Mouse (Mus musculus): ENCODE data around the gene Calhm5. TPM values are rescaled to one million over a fixed set of nuclear protein-coding genes. Genes with fewer than 3 reads are reported as not detected.

Calhm5 gene
- polyA plus RNA-seq, 1 experiment from 2014 or later = 2.4 TPM

- Histone ChIP-seq H3K36me3 (ENCODE audit: control insufficient read depth, insufficient read depth, low read length) (no peaks in the 10 kb centered on the region), H3K27ac (replicated peaks) (no peak overlapping the region)
- WGBS = 62% methylated on average over 4 of the region's 4 CpGs
Observed at GRCm38 (mm10) chr10:34111964-34112738, 15.8 kb upstream of the Calhm5 start.

GRCm38 (mm10) chr10:34110863-34111465, 14.6 kb upstream of the Calhm5 start:
- H3K4me3 ChIP-seq (ENCODE audit: low read depth, low read length) = no peak overlapping the region
- DNase-seq (ENCODE audit: low spot score) (no peak), ATAC-seq (ENCODE audit: low FRiP score, low TSS enrichment) (no peak)
- H3K27me3 ChIP-seq (ENCODE audit: control insufficient read depth, insufficient read depth, low read length) = no peaks in the 10 kb centered on the region
- H3K36me3 ChIP-seq (ENCODE audit: control insufficient read depth, insufficient read depth, low read length) = no peaks in the 10 kb centered on the region
- H3K9me3 ChIP-seq (ENCODE audit: control insufficient read depth, low read length) = no peaks in the 10 kb centered on the region
- H3K27ac ChIP-seq (replicated peaks) = no peak overlapping the region
- WGBS = 81% methylated on average over 13 of the region's 13 CpGs
- H3K4me2 ChIP-seq (replicated peaks; ENCODE audit: low read depth) = no peak overlapping the region
- no peaks in the 10 kb centered on the region for H3K4me1 ChIP-seq (replicated peaks; ENCODE audit: control insufficient read depth, insufficient read depth)
- no peak for TF ChIP-seq CTCF (IDR thresholded peaks at IDR 0.05; ENCODE audit: low read depth)
- TF ChIP-seq EP300 (optimal IDR thresholded peaks at IDR 0.05) = no peak
- no peak overlapping the region for H3K9ac ChIP-seq (ENCODE audit: low read length)

More at GRCm38 (mm10) chr10:34111964-34112738, 15.8 kb upstream of the Calhm5 start:
- Histone ChIP-seq H3K9ac (ENCODE audit: low read length) (no peak overlapping the region), H3K27me3 (ENCODE audit: control insufficient read depth, insufficient read depth, low read length) (no peaks in the 10 kb centered on the region), H3K4me3 (ENCODE audit: low read depth, low read length) (no peak overlapping the region), H3K9me3 (ENCODE audit: control insufficient read depth, low read length) (no peaks in the 10 kb centered on the region), H3K4me1 (replicated peaks; ENCODE audit: control insufficient read depth, insufficient read depth) (no peaks in the 10 kb centered on the region), H3K4me2 (replicated peaks; ENCODE audit: low read depth) (no peak overlapping the region)
- no peak for ATAC-seq (ENCODE audit: low FRiP score, low TSS enrichment)
- TF ChIP-seq CTCF (IDR thresholded peaks at IDR 0.05; ENCODE audit: low read depth) (no peak), EP300 (optimal IDR thresholded peaks at IDR 0.05) (no peak)
- no peak for DNase-seq (ENCODE audit: low spot score)

- Histone ChIP-seq H3K4me2 (replicated peaks; ENCODE audit: low read depth) (peak overlapping the region; percentile 52), H3K9ac (ENCODE audit: low read length) (peak overlapping the region; percentile 55), H3K27ac (replicated peaks) (peak overlapping the region; percentile 69; the same call in 1 of the 2 replicates), H3K4me3 (ENCODE audit: low read depth, low read length) (peak overlapping the region; percentile 33), H3K4me1 (replicated peaks; ENCODE audit: control insufficient read depth, insufficient read depth) (no peaks in the 10 kb centered on the region), H3K36me3 (ENCODE audit: control insufficient read depth, insufficient read depth, low read length) (no peaks in the 10 kb centered on the region), H3K27me3 (ENCODE audit: control insufficient read depth, insufficient read depth, low read length) (no peaks in the 10 kb centered on the region), H3K9me3 (ENCODE audit: control insufficient read depth, low read length) (no peaks in the 10 kb centered on the region)
- WGBS = 52% methylated on average over 12 of the region's 12 CpGs
- DNase-seq (ENCODE audit: low spot score) (no peak), ATAC-seq (ENCODE audit: low FRiP score, low TSS enrichment) (no peak)
- TF ChIP-seq CTCF (IDR thresholded peaks at IDR 0.05; ENCODE audit: low read depth) (no peak), EP300 (optimal IDR thresholded peaks at IDR 0.05) (no peak)
Observed at GRCm38 (mm10) chr10:34095964-34096363, 355 bp downstream of the Calhm5 start.

GRCm38 (mm10) chr10:34095147-34095546, 1.2 kb downstream of the Calhm5 start:
- H3K9me3 ChIP-seq (ENCODE audit: control insufficient read depth, low read length) = no peaks in the 10 kb centered on the region
- DNase-seq (ENCODE audit: low spot score) = no peak
- WGBS = 72% methylated on average over 2 of the region's 2 CpGs
- TF ChIP-seq EP300 (optimal IDR thresholded peaks at IDR 0.05) (no peak), CTCF (IDR thresholded peaks at IDR 0.05; ENCODE audit: low read depth) (no peak)
- peak overlapping the region; percentile 52 for H3K4me2 ChIP-seq (replicated peaks; ENCODE audit: low read depth)
- no peaks in the 10 kb centered on the region for H3K4me1 ChIP-seq (replicated peaks; ENCODE audit: control insufficient read depth, insufficient read depth)
- H3K9ac ChIP-seq (ENCODE audit: low read length) = no peak overlapping the region
- H3K4me3 ChIP-seq (ENCODE audit: low read depth, low read length) = no peak overlapping the region
- no peaks in the 10 kb centered on the region for H3K36me3 ChIP-seq (ENCODE audit: control insufficient read depth, insufficient read depth, low read length)
- H3K27ac ChIP-seq (replicated peaks) = no peak overlapping the region
- no peaks in the 10 kb centered on the region for H3K27me3 ChIP-seq (ENCODE audit: control insufficient read depth, insufficient read depth, low read length)
- ATAC-seq (ENCODE audit: low FRiP score, low TSS enrichment) = no peak

GRCm38 (mm10) chr10:34091888-34092287, 4.4 kb downstream of the Calhm5 start:
- no peaks in the 10 kb centered on the region for H3K27me3 ChIP-seq (ENCODE audit: control insufficient read depth, insufficient read depth, low read length)
- H3K9me3 ChIP-seq (ENCODE audit: control insufficient read depth, low read length) = no peaks in the 10 kb centered on the region
- DNase-seq (ENCODE audit: low spot score) = no peak
- no peak overlapping the region for H3K9ac ChIP-seq (ENCODE audit: low read length)
- no peaks in the 10 kb centered on the region for H3K36me3 ChIP-seq (ENCODE audit: control insufficient read depth, insufficient read depth, low read length)
- H3K4me3 ChIP-seq (ENCODE audit: low read depth, low read length) = no peak overlapping the region
- no peak overlapping the region for H3K27ac ChIP-seq (replicated peaks)
- no peak for TF ChIP-seq CTCF (IDR thresholded peaks at IDR 0.05; ENCODE audit: low read depth)
- TF ChIP-seq EP300 (optimal IDR thresholded peaks at IDR 0.05) = no peak
- no peaks in the 10 kb centered on the region for H3K4me1 ChIP-seq (replicated peaks; ENCODE audit: control insufficient read depth, insufficient read depth)
- H3K4me2 ChIP-seq (replicated peaks; ENCODE audit: low read depth) = no peak overlapping the region
- no peak for ATAC-seq (ENCODE audit: low FRiP score, low TSS enrichment)
- WGBS = 64% methylated on average over 5 of the region's 5 CpGs

GRCm38 (mm10) chr10:34090481-34090880, 5.8 kb downstream of the Calhm5 start:
- Histone ChIP-seq H3K27ac (replicated peaks) (no peak overlapping the region), H3K9ac (ENCODE audit: low read length) (no peak overlapping the region), H3K27me3 (ENCODE audit: control insufficient read depth, insufficient read depth, low read length) (no peaks in the 10 kb centered on the region), H3K9me3 (ENCODE audit: control insufficient read depth, low read length) (no peaks in the 10 kb centered on the region), H3K36me3 (ENCODE audit: control insufficient read depth, insufficient read depth, low read length) (no peaks in the 10 kb centered on the region), H3K4me3 (ENCODE audit: low read depth, low read length) (no peak overlapping the region), H3K4me2 (replicated peaks; ENCODE audit: low read depth) (no peak overlapping the region), H3K4me1 (replicated peaks; ENCODE audit: control insufficient read depth, insufficient read depth) (no peaks in the 10 kb centered on the region)
- DNase-seq (ENCODE audit: low spot score) (no peak), ATAC-seq (ENCODE audit: low FRiP score, low TSS enrichment) (no peak)
- 56% methylated on average over 1 of the region's 1 CpGs for WGBS
- TF ChIP-seq EP300 (optimal IDR thresholded peaks at IDR 0.05) (no peak), CTCF (IDR thresholded peaks at IDR 0.05; ENCODE audit: low read depth) (no peak)

Measured in stomach, postnatal 0 days (tissue).